ENCODE assay signal across 36 mouse cellular contexts in the genomic region with DNA sequence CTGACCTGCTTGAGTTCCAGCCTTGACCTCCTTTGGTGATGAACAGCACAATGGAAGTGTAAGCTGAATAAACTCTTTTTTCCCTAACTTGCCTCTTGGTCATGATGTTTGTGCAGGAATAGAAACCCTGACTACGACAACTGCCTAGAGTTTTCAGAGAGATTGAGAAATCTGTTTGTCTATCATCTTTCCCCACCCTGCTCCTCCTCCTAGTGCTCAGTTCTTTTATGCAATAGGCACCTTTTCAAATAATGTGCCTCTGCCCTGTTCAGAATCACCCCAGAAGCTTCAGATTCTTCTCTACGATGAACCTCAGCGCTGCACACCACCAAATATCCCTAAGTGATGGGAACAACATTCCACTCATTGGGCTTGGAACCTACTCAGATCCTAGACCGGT. TPM values are rescaled to one million over a fixed set of nuclear protein-coding genes. Genes with fewer than 3 reads are reported as not detected.
DNase-seq lines count a peak whose midpoint lies in the region; ATAC-seq and TF ChIP-seq lines count a peak whose summit lies in the region.
"Had no signal": no experiment of that assay in that cellular context is flagged by ENCODE, and none has a peak within 500 bp of the region (broad histone marks: within the 10 kb centered on the region; RNA-seq: fewer than 3 reads in every experiment).

TSS of gene Akr1d1 (plus strand) at position 234 of the 400 bp plus-strand sequence.

- TF ChIP-seq POLR2A in kidney, adult 2 months (IDR thresholded peaks at IDR 0.05; ENCODE audit: low read depth, low read length) = no peak

- no peak within 1 kb of the TSS for H3K4me3 ChIP-seq in kidney, adult 2 months (ENCODE audit: insufficient read depth, low read depth, low read length)
- H3K4me3 ChIP-seq in liver, embryonic 16.5 days (ENCODE audit: low read depth, low read length) = peak within 1 kb of the TSS; percentile 19
- H3K4me3 ChIP-seq: embryonic facial prominence, embryonic 10.5 days; embryonic facial prominence, embryonic 13.5 days; erythroblast, embryonic 14.5 days; forebrain, embryonic 12.5 days; forebrain, embryonic 15.5 days; heart, adult 2 months; heart, embryonic 10.5 days; heart, embryonic 13.5 days; hindbrain, embryonic 12.5 days; hindbrain, embryonic 15.5 days had no signal

- no peaks in the 10 kb centered on the region for H3K27me3 ChIP-seq in kidney, adult 2 months (replicated peaks; ENCODE audit: control insufficient read depth, insufficient read depth, low read length)
- no peaks in the 10 kb centered on the region for H3K27me3 ChIP-seq in liver, embryonic 16.5 days (ENCODE audit: control insufficient read depth, insufficient read depth, low read depth, low read length)
- H3K27me3 ChIP-seq: CH12.LX; embryonic facial prominence, embryonic 13.5 days; forebrain, embryonic 12.5 days; forebrain, embryonic 15.5 days; heart, embryonic 13.5 days; hindbrain, embryonic 12.5 days; hindbrain, embryonic 15.5 days; Patski had no signal

- H3K4me1 ChIP-seq in kidney, adult 2 months (ENCODE audit: control insufficient read depth, insufficient read depth, low read length) = peaks cover 7% of the 10 kb centered on the region
- no peaks in the 10 kb centered on the region for H3K4me1 ChIP-seq in liver, embryonic 16.5 days (ENCODE audit: control insufficient read depth, low read depth, low read length)
- H3K4me1 ChIP-seq: embryonic facial prominence, embryonic 10.5 days; embryonic facial prominence, embryonic 13.5 days; forebrain, embryonic 12.5 days; forebrain, embryonic 15.5 days; heart, embryonic 10.5 days; heart, embryonic 13.5 days; hindbrain, embryonic 12.5 days; hindbrain, embryonic 15.5 days had no signal

- peak; percentile 72 for ATAC-seq in liver, embryonic 16.5 days (ENCODE audit: low read depth)
- ATAC-seq: forebrain, embryonic 15.5 days; intestine, embryonic 16.5 days; Patski had no signal

- H3K9ac ChIP-seq in liver, embryonic 16.5 days (ENCODE audit: low read depth, low read length) = no peak within 1 kb of the TSS
- H3K9ac ChIP-seq: embryonic facial prominence, embryonic 13.5 days; forebrain, embryonic 12.5 days; forebrain, embryonic 15.5 days; heart, embryonic 13.5 days; hindbrain, embryonic 12.5 days; hindbrain, embryonic 15.5 days had no signal

- 97% methylated on average over 4 of the region's 4 CpGs for WGBS in kidney, adult 2 months
- WGBS in liver, embryonic 16.5 days (ENCODE audit: insufficient replicate concordance) = 69% methylated on average over 4 of the region's 4 CpGs

- no peaks in the 10 kb centered on the region for H3K36me3 ChIP-seq in kidney, adult 2 months (ENCODE audit: control insufficient read depth, insufficient read depth, low read length)
- no peaks in the 10 kb centered on the region for H3K36me3 ChIP-seq in liver, embryonic 16.5 days (ENCODE audit: control insufficient read depth, insufficient read depth)
- H3K36me3 ChIP-seq: embryonic facial prominence, embryonic 10.5 days; embryonic facial prominence, embryonic 13.5 days; forebrain, embryonic 12.5 days; forebrain, embryonic 15.5 days; G1E; heart, embryonic 10.5 days; heart, embryonic 13.5 days; hindbrain, embryonic 12.5 days; hindbrain, embryonic 15.5 days had no signal

- DNase-seq in adrenal gland, postnatal 10 days = no peak
- DNase-seq in adrenal gland, postnatal 36 days = no peak
- no peak for DNase-seq in kidney, adult 2 months
- no peak for DNase-seq in kidney, postnatal 14 days
- DNase-seq in liver = no peak
- DNase-seq in frontal cortex, postnatal 10 days (ENCODE audit: low spot score in 2 of 2) = no peak
- DNase-seq: B cell, adult 2 months; cerebellum, adult 11-12 months; cerebellum, adult 8-10 months; cerebellum, postnatal 10 days; cerebellum, postnatal 36 days; embryo, embryonic 11 days; gastrocnemius, postnatal 10 days; gastrocnemius, postnatal 36 days; heart, adult 2 months; heart, postnatal 14 days had no signal

- no peak for TF ChIP-seq CTCF in kidney, adult 2 months (conservative IDR thresholded peaks at IDR 0.05; ENCODE audit: insufficient read depth, insufficient read length, low read depth, low read length)

- H3K27ac ChIP-seq in kidney, adult 2 months (ENCODE audit: insufficient read depth, low read depth, low read length) = no peak within 1 kb of the TSS
- no peak within 1 kb of the TSS for H3K27ac ChIP-seq in liver, embryonic 16.5 days (ENCODE audit: low read length)
- H3K27ac ChIP-seq: embryonic facial prominence, embryonic 10.5 days; embryonic facial prominence, embryonic 13.5 days; forebrain, embryonic 12.5 days; forebrain, embryonic 15.5 days; heart, adult 2 months; heart, embryonic 10.5 days; heart, embryonic 13.5 days; hindbrain, embryonic 12.5 days; hindbrain, embryonic 15.5 days had no signal

- peak within 1 kb of the TSS; percentile 37 for H3K4me2 ChIP-seq in liver, embryonic 16.5 days (ENCODE audit: low read depth, low read length)
- H3K4me2 ChIP-seq: embryonic facial prominence, embryonic 13.5 days; forebrain, embryonic 12.5 days; forebrain, embryonic 15.5 days; heart, embryonic 13.5 days; hindbrain, embryonic 12.5 days; hindbrain, embryonic 15.5 days had no signal

- no peaks in the 10 kb centered on the region for H3K9me3 ChIP-seq in liver, embryonic 16.5 days (replicated peaks; ENCODE audit: control insufficient read depth, low read length)
- H3K9me3 ChIP-seq: embryonic facial prominence, embryonic 10.5 days; embryonic facial prominence, embryonic 13.5 days; forebrain, embryonic 12.5 days; forebrain, embryonic 15.5 days; G1E; heart, embryonic 10.5 days; heart, embryonic 13.5 days; hindbrain, embryonic 12.5 days; hindbrain, embryonic 15.5 days had no signal

RNA-seq across cellular contexts. Expression of gene Akr1d1, which starts in this region (rescaled TPM):
- total RNA-seq in adrenal gland, postnatal 10 days (2021) = 100 to 1,000 TPM; 209 to 355 TPM
- 1,000 to 10,000 TPM in 1 of 2 experiments, under 1 TPM in 1; 0.79 to 1,641 TPM for total RNA-seq in adrenal gland, postnatal 36 days (2021)
- polyA plus RNA-seq in kidney, adult 2 months (2012; rRNA removed) = 18.7 and 19.1 TPM in 2 replicates
- 14.4 and 15.3 TPM in 2 replicates for polyA plus RNA-seq in liver, embryonic 16.5 days (2015; fragmentation: Nextera tagmentation; extraction: Ambion mirVana)
- total RNA-seq: CH12.LX; G1E; gastrocnemius, adult 18-20 months; gastrocnemius, postnatal 36 days; granulocyte monocyte progenitor cell, adult 5-6 weeks; heart, adult 2 months; heart, postnatal 14 days; hematopoietic stem cell, adult 5-6 weeks had no signal
- polyA plus RNA-seq: brain, embryonic 14.5 days; cortical plate, adult 2 months; embryonic facial prominence, embryonic 10.5 days; embryonic facial prominence, embryonic 13.5 days; erythroblast, embryonic 14.5 days; forebrain, embryonic 12.5 days; forebrain, embryonic 15.5 days; G1E; heart, adult 2 months; heart, embryonic 10.5 days; heart, embryonic 13.5 days; heart, embryonic 16.5 days; hindbrain, embryonic 12.5 days; hindbrain, embryonic 15.5 days; Patski had no signal
